Mouse (Mus musculus) cerebellum, adult (tissue): ENCODE results near the gene Gjb3.
A peak's percentile ranks its signal among the peaks of the same experiment; 100 is the strongest.

Source experiments
- ATAC-seq: cut with Nextera tagmentation; 2 replicates; pipeline ENCODE4 v1.9.2; 2017; ENCODE audit warnings: mild to moderate bottlenecking, moderate library complexity, mixed read lengths; ENCODE audit not compliant: insufficient number of reproducible peaks, low FRiP score, low TSS enrichment

Gene Gjb3

GRCm38 (mm10) chr4:127341372-127341771 lies 10.7 kb upstream of the Gjb3 start:
- ATAC-seq: no peak

GRCm38 (mm10) chr4:127337668-127338067 lies 7.0 kb upstream of the Gjb3 start:
- no peak for ATAC-seq

GRCm38 (mm10) chr4:127334870-127335504 lies 4.3 kb upstream of the Gjb3 start:
- no peak for ATAC-seq

- no peak for ATAC-seq
Observed at GRCm38 (mm10) chr4:127331171-127331570, 527 bp upstream of the Gjb3 start.

- ATAC-seq: no peak
Observed at GRCm38 (mm10) chr4:127329751-127330150, 893 bp downstream of the Gjb3 start.

GRCm38 (mm10) chr4:127329046-127329445 lies 1.6 kb downstream of the Gjb3 start:
- ATAC-seq: no peak

GRCm38 (mm10) chr4:127328378-127328777 lies 2.3 kb downstream of the Gjb3 start:
- ATAC-seq: no peak

- ATAC-seq: no peak
Observed at GRCm38 (mm10) chr4:127327749-127328148, 2.9 kb downstream of the Gjb3 start.

- ATAC-seq: no peak
Observed at GRCm38 (mm10) chr4:127327258-127327657, 3.4 kb downstream of the Gjb3 start.

- ATAC-seq: no peak
Observed at GRCm38 (mm10) chr4:127325276-127325675, 5.4 kb downstream of the Gjb3 start.

- ATAC-seq: peak; percentile 64; the same call in 1 of the 2 replicates
Observed at GRCm38 (mm10) chr4:127324759-127325158, 5.9 kb downstream of the Gjb3 start.

GRCm38 (mm10) chr4:127324296-127324695 lies 6.3 kb downstream of the Gjb3 start:
- ATAC-seq: no peak

- ATAC-seq: no peak
Observed at GRCm38 (mm10) chr4:127323651-127324050, 7.0 kb downstream of the Gjb3 start.

- no peak for ATAC-seq
Observed at GRCm38 (mm10) chr4:127319613-127320012, 11.0 kb downstream of the Gjb3 start.

GRCm38 (mm10) chr4:127317143-127317542 lies 13.5 kb downstream of the Gjb3 start:
- no peak for ATAC-seq

- no peak for ATAC-seq
Observed at GRCm38 (mm10) chr4:127315753-127316152, 14.9 kb downstream of the Gjb3 start.

- no peak for ATAC-seq
Observed at GRCm38 (mm10) chr4:127314585-127314984, 16.1 kb downstream of the Gjb3 start.

GRCm38 (mm10) chr4:127313861-127314260 lies 16.8 kb downstream of the Gjb3 start, which contains the start of gene Gja4:
TSS of gene Gja4 (minus strand) at chr4:127314039.
- peak; percentile 56; the same call in 1 of the 2 replicates for ATAC-seq

- no peak for ATAC-seq
Observed at GRCm38 (mm10) chr4:127312349-127312748, 18.3 kb downstream of the Gjb3 start.

GRCm38 (mm10) chr4:127311561-127311960 lies 19.1 kb downstream of the Gjb3 start:
- no peak; the same call in 1 of the 2 replicates for ATAC-seq

GRCm38 (mm10) chr4:127306915-127307314 lies 23.7 kb downstream of the Gjb3 start:
- ATAC-seq: no peak

GRCm38 (mm10) chr4:127303796-127304195 lies 26.8 kb downstream of the Gjb3 start:
- no peak for ATAC-seq
